Mouse (Mus musculus): ENCODE results near the gene 1700034J05Rik.

DNA sequence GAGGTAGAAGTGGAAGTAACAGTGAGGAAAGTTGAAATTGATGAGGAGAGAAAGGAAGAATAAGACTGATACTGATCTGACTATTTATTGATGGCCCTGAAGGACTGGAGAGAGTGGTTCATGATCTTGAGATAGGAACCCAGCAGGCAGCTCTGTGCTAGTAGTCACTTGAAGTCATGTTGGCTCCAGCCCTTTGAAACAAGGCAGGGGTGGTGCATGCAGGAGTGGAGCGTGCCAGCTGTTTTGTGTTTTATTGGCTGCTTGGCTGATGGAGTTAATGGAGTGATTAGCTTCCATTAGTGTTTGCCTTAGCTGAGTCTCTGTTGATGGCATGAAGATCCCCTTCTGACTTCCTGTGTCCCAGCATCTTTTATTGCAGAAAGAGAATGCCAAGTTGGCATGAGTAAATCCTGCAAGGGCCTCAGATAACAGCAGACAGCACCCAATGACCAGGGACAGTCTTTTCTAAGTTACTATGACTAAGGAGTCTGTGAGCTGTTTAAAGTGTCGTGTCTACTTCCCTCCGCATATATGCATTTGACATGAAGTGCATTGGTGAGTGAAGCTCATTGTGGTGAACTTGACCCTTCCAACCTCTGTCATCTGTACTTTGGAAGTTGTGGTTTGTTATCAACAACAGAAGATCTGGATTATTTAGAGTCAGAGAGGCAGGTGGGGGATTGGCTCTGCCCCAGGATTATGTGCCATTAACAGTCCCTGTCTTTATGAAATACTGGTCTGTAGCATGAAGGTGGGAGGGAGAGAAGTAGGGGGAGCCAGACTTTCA is 48.0 kb downstream of the 1700034J05Rik start:
- no peak for TF ChIP-seq POLR2A (IDR thresholded peaks at IDR 0.05; ENCODE audit: control insufficient read depth, low read depth, low read length)
- no peak for TF ChIP-seq CTCF (IDR thresholded peaks at IDR 0.05; ENCODE audit: control insufficient read depth, insufficient read depth, insufficient replicate concordance, low read depth, low read length)
